Mouse (Mus musculus) heart, adult 2 months (tissue): ENCODE results near the gene Vmn1r88. TPM values are rescaled to one million over a fixed set of nuclear protein-coding genes. Genes with fewer than 3 reads are reported as not detected.

ENCODE experiments used
- DNase-seq, 2 experiments: peaks; one replicate each; pipeline ENCODE4 v3.0.0; 2021
- H3K27ac ChIP-seq: fragments of 200-600 bp; 2 replicates; pipeline ENCODE4 v1.8.1; 2022
- H3K27me3 ChIP-seq: fragments of 200-500 bp; 2 replicates; pipeline ENCODE4 v1.6.1; 2012; ENCODE audit warnings: mild to moderate bottlenecking, low read length, inconsistent platforms, mixed read lengths; ENCODE audit not compliant: control insufficient read depth, insufficient read depth
- H3K36me3 ChIP-seq: fragments of 200-500 bp; 2 replicates; pipeline ENCODE4 v1.6.1; 2012; ENCODE audit warnings: low read length, inconsistent platforms; ENCODE audit not compliant: control insufficient read depth, insufficient read depth
- H3K4me1 ChIP-seq: fragments of 200-500 bp; 2 replicates; pipeline ENCODE4 v1.6.1; 2011; ENCODE audit warnings: low read length; ENCODE audit not compliant: control insufficient read depth, insufficient read depth
- H3K4me3 ChIP-seq: fragments of 200-600 bp; 2 replicates; pipeline ENCODE4 v1.8.1; 2022
- H3K79me2 ChIP-seq: fragments of 200-500 bp; replicated peaks from 2 replicates; pipeline ENCODE4 v1.6.1; 2012; ENCODE audit warnings: mild to moderate bottlenecking, inconsistent platforms, low read length, moderate library complexity, mixed read lengths; ENCODE audit not compliant: control insufficient read depth, insufficient read depth
- H3K9ac ChIP-seq: fragments of 200-500 bp; 2 replicates; pipeline ENCODE4 v1.6.1; 2012; ENCODE audit warnings: low read depth, mild to moderate bottlenecking, control low read depth, inconsistent platforms, low read length, mixed read lengths
- CTCF ChIP-seq: fragments of 200-600 bp; IDR thresholded peaks from 2 replicates; pipeline ENCODE4 v1.8.1; 2022; ENCODE audit warnings: antibody characterized with exemption, mild to moderate bottlenecking, moderate library complexity
- POLR2A ChIP-seq: fragments of 200-500 bp; IDR thresholded peaks from 2 replicates; pipeline ENCODE4 v1.6.1; 2011; ENCODE audit warnings: mild to moderate bottlenecking, low read depth, low read length, control low read depth; ENCODE audit not compliant: insufficient read depth
- intact Hi-C: fragments of 180-260 bp; cut with DNase I; formaldehyde crosslinking; loops from one replicate; pipeline ENCODE4 v1.15.1; 2025
- polyA plus RNA-seq: library from polyadenylated mRNA; depleted of rRNA; stranded (reverse); fragments of >200 nt; gene quantifications from 2 replicates; pipeline ENCODE4 v1.2.3, GENCODE M21; 2012; rRNA removed
- total RNA-seq, 2 experiments: library from RNA; stranded (reverse); gene quantifications; 2 replicates each; pipeline ENCODE4 v1.2.3; 2021

Gene Vmn1r88
- total and polyA plus RNA-seq, 3 experiments: 0.03 to 0.05 TPM; not detected in 1

DNA sequence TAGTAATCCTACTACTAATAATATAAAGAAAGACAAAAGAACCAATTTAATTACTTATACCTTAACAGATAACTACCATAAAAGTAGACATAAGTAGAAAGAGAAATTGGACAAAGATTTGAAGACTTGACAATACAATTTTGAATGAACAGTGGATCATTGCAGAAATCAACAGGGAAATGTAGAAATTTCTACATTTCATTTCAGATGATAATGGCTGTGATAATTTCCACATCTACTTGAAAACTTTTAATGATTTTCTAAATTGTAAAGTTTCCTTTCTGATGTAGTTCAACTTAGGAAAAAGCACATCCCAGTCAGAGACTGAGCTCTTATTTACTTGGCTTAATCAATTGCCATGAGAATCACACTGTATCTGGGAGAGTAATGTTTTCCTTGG, 53.4 kb downstream of the Vmn1r88 start, which contains the start of gene Vmn1r89:
TSS of gene Vmn1r89 (plus strand) at position 301 of the 400 bp plus-strand sequence.
- no peak within 1 kb of the TSS for H3K9ac ChIP-seq
- DNase-seq: no peak
- H3K79me2 ChIP-seq: no peaks in the 10 kb centered on the region
- no peak for TF ChIP-seq POLR2A
- TF ChIP-seq CTCF: no peak
- no peaks in the 10 kb centered on the region for H3K4me1 ChIP-seq
- H3K27ac ChIP-seq: no peak within 1 kb of the TSS
- H3K27me3 ChIP-seq: no peaks in the 10 kb centered on the region
- H3K36me3 ChIP-seq: no peaks in the 10 kb centered on the region
- intact Hi-C loops: no loop called here
- H3K4me3 ChIP-seq: no peak within 1 kb of the TSS

Other genes with a start within 250 kb of the Vmn1r88 start
- 100 to 1,000 TPM; 525 to 621 TPM for gene Rps5, start 237.3 kb upstream of the Vmn1r88 start, total RNA-seq
- 842 and 914 TPM in 2 replicates for gene Rps5, start 237.3 kb upstream of the Vmn1r88 start, polyA plus RNA-seq
- under 1 TPM; 0.18 to 0.23 TPM for gene Rnf225, start 232.2 kb upstream of the Vmn1r88 start, total RNA-seq
- gene Rnf225, start 232.2 kb upstream of the Vmn1r88 start, polyA plus RNA-seq: 0.12 and 0.14 TPM in 2 replicates
- gene Zfp324, start 193.7 kb upstream of the Vmn1r88 start, total RNA-seq: 1 to 10 TPM; 2.6 to 3.6 TPM
- gene Zfp324, start 193.7 kb upstream of the Vmn1r88 start, polyA plus RNA-seq: 2.3 and 2.9 TPM in 2 replicates
- 1 to 10 TPM; 2.2 to 2.9 TPM for gene Zfp446, start 181.7 kb upstream of the Vmn1r88 start, total RNA-seq
- gene Zfp446, start 181.7 kb upstream of the Vmn1r88 start, polyA plus RNA-seq: 4.2 and 6.4 TPM in 2 replicates
- not detected for gene Slc27a5, start 161.4 kb upstream of the Vmn1r88 start, total RNA-seq
- 0.59 and 0.82 TPM in 2 replicates for gene Slc27a5, start 161.4 kb upstream of the Vmn1r88 start, polyA plus RNA-seq
- 10 to 100 TPM; 83.8 to 86.0 TPM for gene Trim28, start 160.5 kb upstream of the Vmn1r88 start, total RNA-seq
- 139 and 195 TPM in 2 replicates for gene Trim28, start 160.5 kb upstream of the Vmn1r88 start, polyA plus RNA-seq
- 1 to 10 TPM; 6.8 to 9.3 TPM for gene Zbtb45, start 149.5 kb upstream of the Vmn1r88 start, total RNA-seq
- 8.6 and 14.1 TPM in 2 replicates for gene Zbtb45, start 149.5 kb upstream of the Vmn1r88 start, polyA plus RNA-seq
- gene Chmp2a, start 124.8 kb upstream of the Vmn1r88 start, total RNA-seq: 100 to 1,000 TPM; 137 to 139 TPM
- gene Chmp2a, start 124.8 kb upstream of the Vmn1r88 start, polyA plus RNA-seq: 66.1 and 99.2 TPM in 2 replicates
- 100 to 1,000 TPM; 169 to 201 TPM for gene Ube2m, start 121.3 kb upstream of the Vmn1r88 start, total RNA-seq
- 242 and 328 TPM in 2 replicates for gene Ube2m, start 121.3 kb upstream of the Vmn1r88 start, polyA plus RNA-seq
- gene Mzf1, start 104.8 kb upstream of the Vmn1r88 start, total RNA-seq: under 1 TPM; 0.45 to 0.50 TPM
- gene Mzf1, start 104.8 kb upstream of the Vmn1r88 start, polyA plus RNA-seq: 0.47 and 0.59 TPM in 2 replicates
- not detected for gene Vmn1r85, start 64.4 kb upstream of the Vmn1r88 start, total RNA-seq
- gene Vmn1r85, start 64.4 kb upstream of the Vmn1r88 start, polyA plus RNA-seq: not detected in 2 replicates
- not detected for gene Vmn1r86, start 39.7 kb upstream of the Vmn1r88 start, total RNA-seq
- not detected in 2 replicates for gene Vmn1r86, start 39.7 kb upstream of the Vmn1r88 start, polyA plus RNA-seq
- gene Vmn1r87, start 19.4 kb upstream of the Vmn1r88 start, total RNA-seq: not detected
- not detected in 2 replicates for gene Vmn1r87, start 19.4 kb upstream of the Vmn1r88 start, polyA plus RNA-seq
- gene Vmn1r89, start 53.5 kb downstream of the Vmn1r88 start, total RNA-seq: not detected
- gene Vmn1r89, start 53.5 kb downstream of the Vmn1r88 start, polyA plus RNA-seq: not detected in 2 replicates
- gene Lig1, start 117.7 kb downstream of the Vmn1r88 start, total RNA-seq: 1 to 10 TPM; 2.6 to 2.7 TPM
- gene Lig1, start 117.7 kb downstream of the Vmn1r88 start, polyA plus RNA-seq: 1.6 and 2.1 TPM in 2 replicates
- 10 to 100 TPM in 1 of 2 experiments, 1 to 10 TPM in 1; 9.2 to 10.0 TPM for gene Zswim9, start 119.2 kb downstream of the Vmn1r88 start, total RNA-seq
- 4.6 and 5.3 TPM in 2 replicates for gene Zswim9, start 119.2 kb downstream of the Vmn1r88 start, polyA plus RNA-seq
- gene Pla2g4c, start 165.1 kb downstream of the Vmn1r88 start, total RNA-seq: not detected
- gene Pla2g4c, start 165.1 kb downstream of the Vmn1r88 start, polyA plus RNA-seq: 0.03 and 0.04 TPM in 2 replicates
- gene Cabp5, start 238.6 kb downstream of the Vmn1r88 start, total RNA-seq: not detected
- gene Cabp5, start 238.6 kb downstream of the Vmn1r88 start, polyA plus RNA-seq: not detected in 2 replicates